Mouse (Mus musculus): ENCODE data around the gene Fbxl3. TPM values are rescaled to one million over a fixed set of nuclear protein-coding genes. Genes with fewer than 3 reads are reported as not detected.

The Fbxl3 gene
- total RNA-seq, 2 experiments from 2014 or later = 66.4 to 75.9 TPM

- DNase-seq = no peak
These were observed 13.4 kb downstream of the Fbxl3 start for GRCm38 (mm10) chr14:103085840-103086533.

GRCm38 (mm10) chr14:103079209-103079977 lies 20.0 kb downstream of the Fbxl3 start:
- DNase-seq = no peak

GRCm38 (mm10) chr14:103078006-103078912 lies 21.1 kb downstream of the Fbxl3 start:
- no peak for DNase-seq

- DNase-seq = no peak
These were observed 21.9 kb downstream of the Fbxl3 start for GRCm38 (mm10) chr14:103077272-103078005.

- DNase-seq = no peak
These were observed 24.2 kb downstream of the Fbxl3 start for GRCm38 (mm10) chr14:103075166-103075565.

GRCm38 (mm10) chr14:103073825-103074224 lies 25.5 kb downstream of the Fbxl3 start:
- DNase-seq = no peak

- DNase-seq = no peak
These were observed 26.6 kb downstream of the Fbxl3 start for GRCm38 (mm10) chr14:103072731-103073130.

GRCm38 (mm10) chr14:103071471-103071870 lies 27.9 kb downstream of the Fbxl3 start:
- DNase-seq = no peak

GRCm38 (mm10) chr14:103070790-103071189 lies 28.6 kb downstream of the Fbxl3 start:
- peak; percentile 31 for DNase-seq

GRCm38 (mm10) chr14:103069864-103070611 lies 29.3 kb downstream of the Fbxl3 start, which contains the start of gene Cln5:
Gene Cln5 (plus strand): TSS chr14:103070216.
- DNase-seq = peak; percentile 97

- DNase-seq = no peak
These were observed 29.9 kb downstream of the Fbxl3 start for GRCm38 (mm10) chr14:103069465-103069863.

GRCm38 (mm10) chr14:103065294-103066167 lies 33.8 kb downstream of the Fbxl3 start:
- DNase-seq = peak; percentile 85

GRCm38 (mm10) chr14:103059495-103059894 lies 39.9 kb downstream of the Fbxl3 start:
- DNase-seq = no peak

- DNase-seq = no peak
These were observed 40.4 kb downstream of the Fbxl3 start for GRCm38 (mm10) chr14:103058998-103059397.

GRCm38 (mm10) chr14:103056601-103057000 lies 42.8 kb downstream of the Fbxl3 start:
- DNase-seq = no peak

- no peak for DNase-seq
These were observed 44.6 kb downstream of the Fbxl3 start for GRCm38 (mm10) chr14:103054731-103055130.

GRCm38 (mm10) chr14:103051159-103051769 lies 48.1 kb downstream of the Fbxl3 start:
- DNase-seq = peak; percentile 89

GRCm38 (mm10) chr14:103048292-103049086 lies 50.9 kb downstream of the Fbxl3 start:
- DNase-seq = no peak

GRCm38 (mm10) chr14:103046677-103047076 lies 52.7 kb downstream of the Fbxl3 start, which contains the start of gene Acod1:
Gene Acod1 (plus strand): TSS chr14:103046977.
- no peak for DNase-seq
